Mouse (Mus musculus) T-cell, adult 66 days (primary cell): ENCODE measurements around the gene Gm6356. TPM values are rescaled to one million over a fixed set of nuclear protein-coding genes. Genes with fewer than 3 reads are reported as not detected.

Experiments used
- total RNA-seq, 2 experiments: library from RNA; stranded (reverse); gene quantifications; 3 replicates in 1 of 2; 4 replicates in 1 of 2; pipeline ENCODE4 v1.2.4; 2023

The Gm6356 gene
- not detected for total RNA-seq

DNA sequence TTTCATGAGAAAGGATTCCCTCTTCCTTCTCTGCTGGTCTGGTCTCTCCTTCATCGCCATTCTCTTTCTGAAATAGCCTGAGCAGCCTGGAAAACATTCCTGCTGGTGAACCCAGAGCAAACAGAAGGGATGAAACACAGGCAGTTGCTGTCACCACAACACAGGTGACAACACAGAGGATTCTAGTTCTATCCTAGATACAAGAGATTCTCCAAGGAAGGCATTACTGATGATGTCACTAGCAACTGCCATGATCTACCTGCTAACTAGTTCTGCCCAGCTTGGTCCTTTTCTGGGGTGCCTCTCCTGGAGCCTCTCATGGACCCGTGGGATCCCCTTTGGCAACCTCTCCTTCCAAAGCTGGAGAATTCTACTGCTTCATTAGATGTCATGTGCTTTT lies at the start of gene Gm6356:
Gene Gm6356 (minus strand): TSS at position 101 of the 400 bp plus-strand sequence.

Other genes starting within 250 kb of the Gm6356 start
- 1 to 10 TPM; 2.9 to 3.1 TPM for gene Gm3636, start 231.5 kb downstream of the Gm6356 start, total RNA-seq
- not detected for gene Gm8362, start 199.4 kb downstream of the Gm6356 start, total RNA-seq
- not detected for gene Gm3642, start 133.5 kb downstream of the Gm6356 start, total RNA-seq
- under 1 TPM; 0.44 to 0.59 TPM for gene Gm3667, start 83.9 kb downstream of the Gm6356 start, total RNA-seq
- gene Gm10406, start 53.6 kb upstream of the Gm6356 start, total RNA-seq, result under 1 TPM in 1 of 2 experiments, not detected in 1; 0.44 TPM
- not detected for gene Gm3685, start 71.2 kb upstream of the Gm6356 start, total RNA-seq
- gene Gm3696, start 126.8 kb upstream of the Gm6356 start, total RNA-seq, result not detected
- not detected for gene Gm6676, start 151.6 kb upstream of the Gm6356 start, total RNA-seq
- 1 to 10 TPM in 1 of 2 experiments, under 1 TPM in 1; 0.29 to 1.1 TPM for gene Gm3512, start 200.7 kb upstream of the Gm6356 start, total RNA-seq
- gene Gm16434, start 220.7 kb upstream of the Gm6356 start, total RNA-seq, result not detected